Mouse (Mus musculus) neural tube, embryonic 15.5 days (tissue): ENCODE data around the gene Olfr1009. TPM values are rescaled to one million over a fixed set of nuclear protein-coding genes. Genes with fewer than 3 reads are reported as not detected.
"Not testable (repeated sequence)": the region's sequence is repeated elsewhere in the genome, so short reads cannot be mapped to it uniquely, and the experiment has no call there.

Experiments used
- ATAC-seq: fragments of 200-750 bp; cut with Nextera tagmentation; 2 replicates; pipeline ENCODE4 v1.8.0; 2017; ENCODE audit warnings: mild to moderate bottlenecking, moderate TSS enrichment, moderate library complexity; ENCODE audit not compliant: low FRiP score
- H3K27ac ChIP-seq: fragments of 300-500 bp; sonication (generic); replicated peaks from 2 replicates; pipeline ENCODE4 v1.5.1; 2015; ENCODE audit warnings: mild to moderate bottlenecking, inconsistent platforms
- H3K27me3 ChIP-seq: fragments of 300-500 bp; sonication (generic); replicated peaks from 2 replicates; pipeline ENCODE4 v1.6.1; 2015; ENCODE audit warnings: inconsistent platforms
- H3K36me3 ChIP-seq: fragments of 300-500 bp; sonication (generic); 2 replicates; pipeline ENCODE4 v1.6.1; 2015; ENCODE audit warnings: inconsistent platforms
- H3K4me1 ChIP-seq: fragments of 300-500 bp; sonication (generic); 2 replicates; pipeline ENCODE4 v1.6.1; 2015; ENCODE audit warnings: inconsistent platforms
- H3K4me2 ChIP-seq: fragments of 300-500 bp; sonication (generic); 2 replicates; pipeline ENCODE4 v1.6.1; 2015; ENCODE audit warnings: inconsistent platforms, mild to moderate bottlenecking, moderate library complexity
- H3K4me3 ChIP-seq: fragments of 300-500 bp; sonication (generic); replicated peaks from 2 replicates; pipeline ENCODE4 v1.5.1; 2015; ENCODE audit warnings: mild to moderate bottlenecking, inconsistent platforms
- H3K9ac ChIP-seq: fragments of 300-500 bp; sonication (generic); replicated peaks from 2 replicates; pipeline ENCODE4 v1.6.1; 2015; ENCODE audit warnings: mild to moderate bottlenecking, inconsistent platforms
- H3K9me3 ChIP-seq: fragments of 300-500 bp; sonication (generic); replicated peaks from 2 replicates; pipeline ENCODE4 v1.6.1; 2016; ENCODE audit warnings: inconsistent platforms
- WGBS: fragments of 180-500 bp; shearing (Covaris S2); methylation state at CpG from one replicate; pipeline ENCODE4 v1.1.7; 2015; ENCODE audit warnings: mixed read lengths; 5-methylcytosine and 5-hydroxymethylcytosine counted together
- polyA plus RNA-seq: library from polyadenylated mRNA; unstranded; fragments of >200 nt; fragmentation: Nextera tagmentation; extraction: Ambion mirVana; gene quantifications from 2 replicates; pipeline ENCODE4 v1.2.1, GENCODE M21; 2015

Olfr1009 gene
- polyA plus RNA-seq: not detected in 2 replicates

GRCm38 (mm10) chr2:85715119-85715518 lies at the start of gene Olfr1009:
Olfr1009 (plus strand) TSS chr2:85715419.
- Histone ChIP-seq H3K36me3 (no peaks in the 10 kb centered on the region), H3K4me1 (no peaks in the 10 kb centered on the region), H3K4me2 (no peak within 1 kb of the TSS), H3K27me3 (no peaks in the 10 kb centered on the region), H3K9ac (no peak within 1 kb of the TSS), H3K27ac (no peak within 1 kb of the TSS), H3K9me3 (no peaks in the 10 kb centered on the region), H3K4me3 (no peak within 1 kb of the TSS)
- no peak for ATAC-seq
- WGBS: 84% methylated on average over 1 of the region's 1 CpGs

GRCm38 (mm10) chr2:85678667-85679066 lies 36.6 kb upstream of the Olfr1009 start, which contains the start of gene Olfr1006:
Olfr1006 (minus strand) TSS chr2:85678767.
- Histone ChIP-seq H3K27ac (no peak within 1 kb of the TSS), H3K4me3 (no peak within 1 kb of the TSS), H3K4me1 (no peaks in the 10 kb centered on the region), H3K27me3 (no peaks in the 10 kb centered on the region), H3K4me2 (no peak within 1 kb of the TSS), H3K9me3 (no peaks in the 10 kb centered on the region), H3K36me3 (no peaks in the 10 kb centered on the region), H3K9ac (no peak within 1 kb of the TSS)
- no peak for ATAC-seq

GRCm38 (mm10) chr2:85689131-85689530 lies 26.1 kb upstream of the Olfr1009 start, which contains the start of gene Olfr1008:
Olfr1008 (plus strand) TSS chr2:85689431.
- no peak for ATAC-seq
- no peak within 1 kb of the TSS for H3K9ac ChIP-seq
- no peaks in the 10 kb centered on the region for H3K9me3 ChIP-seq
- H3K4me3 ChIP-seq: no peak within 1 kb of the TSS
- H3K27ac ChIP-seq: no peak within 1 kb of the TSS
- no peaks in the 10 kb centered on the region for H3K4me1 ChIP-seq
- no peak within 1 kb of the TSS for H3K4me2 ChIP-seq
- no peaks in the 10 kb centered on the region for H3K36me3 ChIP-seq
- H3K27me3 ChIP-seq: no peaks in the 10 kb centered on the region

- H3K4me1 ChIP-seq, H3K4me3 ChIP-seq, ATAC-seq, H3K27me3 ChIP-seq, H3K36me3 ChIP-seq, H3K9ac ChIP-seq, H3K4me2 ChIP-seq, H3K9me3 ChIP-seq, H3K27ac ChIP-seq: not testable (repeated sequence)
- 39% methylated on average over 2 of the region's 2 CpGs for WGBS
These were observed 4.5 kb upstream of the Olfr1009 start for GRCm38 (mm10) chr2:85710680-85711079.

GRCm38 (mm10) chr2:85711159-85711558 lies 4.1 kb upstream of the Olfr1009 start:
- no peak overlapping the region for H3K4me2 ChIP-seq
- H3K27ac ChIP-seq: no peak overlapping the region
- H3K4me3 ChIP-seq: no peak overlapping the region
- H3K9me3 ChIP-seq: no peaks in the 10 kb centered on the region
- WGBS: 8% methylated on average over 1 of the region's 1 CpGs
- no peak overlapping the region for H3K9ac ChIP-seq
- no peaks in the 10 kb centered on the region for H3K4me1 ChIP-seq
- H3K27me3 ChIP-seq: no peaks in the 10 kb centered on the region
- H3K36me3 ChIP-seq: no peaks in the 10 kb centered on the region
- ATAC-seq: no peak

- Histone ChIP-seq H3K36me3 (no peaks in the 10 kb centered on the region), H3K27me3 (no peaks in the 10 kb centered on the region), H3K4me2 (no peak overlapping the region), H3K9me3 (no peaks in the 10 kb centered on the region), H3K9ac (no peak overlapping the region), H3K4me1 (no peaks in the 10 kb centered on the region), H3K4me3 (no peak overlapping the region), H3K27ac (no peak overlapping the region)
- ATAC-seq: no peak; the same call in 1 of the 2 replicates
- 10% methylated on average over 3 of the region's 3 CpGs for WGBS
These were observed 10.6 kb downstream of the Olfr1009 start for GRCm38 (mm10) chr2:85725793-85726192.

- Histone ChIP-seq H3K9me3 (no peaks in the 10 kb centered on the region), H3K9ac (no peak overlapping the region), H3K4me2 (no peak overlapping the region), H3K27me3 (no peaks in the 10 kb centered on the region), H3K4me3 (no peak overlapping the region), H3K4me1 (no peaks in the 10 kb centered on the region), H3K27ac (no peak overlapping the region), H3K36me3 (no peaks in the 10 kb centered on the region)
- ATAC-seq: no peak
- WGBS: 86% methylated on average over 4 of the region's 4 CpGs
These were observed 38.6 kb downstream of the Olfr1009 start for GRCm38 (mm10) chr2:85753822-85754221.

- WGBS: 76% methylated on average over 1 of the region's 1 CpGs
- Histone ChIP-seq H3K4me3 (no peak within 1 kb of the TSS), H3K9ac (no peak within 1 kb of the TSS), H3K27ac (no peak within 1 kb of the TSS), H3K4me1 (no peaks in the 10 kb centered on the region), H3K36me3 (no peaks in the 10 kb centered on the region), H3K4me2 (no peak within 1 kb of the TSS), H3K27me3 (no peaks in the 10 kb centered on the region), H3K9me3 (no peaks in the 10 kb centered on the region)
- no peak for ATAC-seq
These were observed 47.4 kb downstream of the Olfr1009 start, which contains the start of gene Olfr1012 for GRCm38 (mm10) chr2:85762666-85763065. Olfr1012 (minus strand) TSS chr2:85762766.

GRCm38 (mm10) chr2:85766798-85767197 lies 51.6 kb downstream of the Olfr1009 start, which contains the start of gene Olfr1013:
Olfr1013 (plus strand) TSS chr2:85767098.
- ATAC-seq: no peak
- Histone ChIP-seq H3K27me3 (no peaks in the 10 kb centered on the region), H3K36me3 (no peaks in the 10 kb centered on the region), H3K4me3 (no peak within 1 kb of the TSS), H3K4me1 (no peaks in the 10 kb centered on the region), H3K4me2 (no peak within 1 kb of the TSS), H3K9ac (no peak within 1 kb of the TSS), H3K27ac (no peak within 1 kb of the TSS), H3K9me3 (no peaks in the 10 kb centered on the region)

- Histone ChIP-seq H3K36me3 (no peaks in the 10 kb centered on the region), H3K27me3 (no peaks in the 10 kb centered on the region), H3K4me1 (no peaks in the 10 kb centered on the region), H3K9ac (no peak within 1 kb of the TSS), H3K4me2 (no peak within 1 kb of the TSS), H3K9me3 (no peaks in the 10 kb centered on the region), H3K27ac (no peak within 1 kb of the TSS), H3K4me3 (no peak within 1 kb of the TSS)
- no peak for ATAC-seq
These were observed 57.2 kb downstream of the Olfr1009 start, which contains the start of gene Olfr1014 for GRCm38 (mm10) chr2:85772413-85772812. Olfr1014 (plus strand) TSS chr2:85772713.

Other genes starting within 250 kb of the Olfr1009 start
- 0.29 and 0.88 TPM in 2 replicates for gene 4833423E24Rik, start 196.4 kb upstream of the Olfr1009 start, polyA plus RNA-seq
- not detected in 2 replicates for gene Olfr996, start 136.2 kb upstream of the Olfr1009 start, polyA plus RNA-seq
- gene Olfr998, start 126.5 kb upstream of the Olfr1009 start, polyA plus RNA-seq: not detected in 2 replicates
- gene Olfr1000, start 103.5 kb upstream of the Olfr1009 start, polyA plus RNA-seq: not detected in 2 replicates
- gene Olfr1002, start 64.7 kb upstream of the Olfr1009 start, polyA plus RNA-seq: not detected in 2 replicates
- gene Olfr154, start 51.0 kb upstream of the Olfr1009 start, polyA plus RNA-seq: not detected in 2 replicates
- gene Olfr1006, start 36.7 kb upstream of the Olfr1009 start, polyA plus RNA-seq: not detected in 2 replicates
- not detected in 2 replicates for gene Olfr1008, start 26.0 kb upstream of the Olfr1009 start, polyA plus RNA-seq
- not detected in 2 replicates for gene Olfr1012, start 47.3 kb downstream of the Olfr1009 start, polyA plus RNA-seq
- gene Olfr1013, start 51.7 kb downstream of the Olfr1009 start, polyA plus RNA-seq: not detected in 2 replicates
- gene Olfr1014, start 57.3 kb downstream of the Olfr1009 start, polyA plus RNA-seq: not detected in 2 replicates
- gene Olfr1015, start 66.6 kb downstream of the Olfr1009 start, polyA plus RNA-seq: not detected in 2 replicates
- not detected in 2 replicates for gene Olfr1016, start 87.1 kb downstream of the Olfr1009 start, polyA plus RNA-seq
- gene Olfr1018, start 103.1 kb downstream of the Olfr1009 start, polyA plus RNA-seq: not detected in 2 replicates
- not detected in 2 replicates for gene Olfr1019, start 130.1 kb downstream of the Olfr1009 start, polyA plus RNA-seq
- not detected in 2 replicates for gene Olfr1020, start 131.6 kb downstream of the Olfr1009 start, polyA plus RNA-seq
- gene Olfr1022, start 153.2 kb downstream of the Olfr1009 start, polyA plus RNA-seq: not detected in 2 replicates
- gene Olfr1023, start 170.2 kb downstream of the Olfr1009 start, polyA plus RNA-seq: not detected in 2 replicates
- not detected in 2 replicates for gene Olfr1024, start 189.6 kb downstream of the Olfr1009 start, polyA plus RNA-seq
- gene Olfr1025-ps1, start 199.8 kb downstream of the Olfr1009 start, polyA plus RNA-seq: not detected in 2 replicates
- not detected in 2 replicates for gene Olfr1026, start 206.1 kb downstream of the Olfr1009 start, polyA plus RNA-seq
- not detected in 2 replicates for gene Olfr1028, start 235.0 kb downstream of the Olfr1009 start, polyA plus RNA-seq